Mouse (Mus musculus): ENCODE measurements around the gene Vmn1r44. TPM values are rescaled to one million over a fixed set of nuclear protein-coding genes. Genes with fewer than 3 reads are reported as not detected.
A peak's percentile ranks its signal among the peaks of the same experiment; 100 is the strongest.
"Not testable (repeated sequence)": the region's sequence is repeated elsewhere in the genome, so short reads cannot be mapped to it uniquely, and the experiment has no call there.

The Vmn1r44 gene
- polyA plus RNA-seq (2015; fragmentation: Nextera tagmentation; extraction: Ambion mirVana): not detected in 2 replicates

DNA sequence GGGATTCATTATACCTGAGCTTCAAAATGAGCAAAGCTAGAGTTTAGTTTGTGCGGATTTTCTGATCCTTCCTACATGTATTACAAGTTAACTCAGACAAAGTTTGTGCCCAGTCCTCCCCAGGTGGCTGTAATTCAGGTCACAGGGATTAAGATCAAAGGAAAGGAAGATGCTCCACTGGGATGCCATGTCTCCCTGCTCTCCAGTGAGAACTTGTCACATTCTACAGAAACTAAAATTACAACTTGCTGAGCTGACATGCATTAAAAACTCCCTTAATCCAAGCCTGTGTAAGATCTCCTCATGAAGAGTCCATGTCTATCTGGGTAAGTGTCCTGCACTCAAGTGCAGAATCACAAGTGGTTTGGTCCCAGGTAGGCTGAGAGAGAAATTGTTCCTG is at the start of gene Vmn1r44:
Gene Vmn1r44, plus strand, starts transcription at position 301 of the 400 bp plus-strand sequence.
- no peak within 1 kb of the TSS for H3K27ac ChIP-seq (ENCODE audit: low read depth)
- H3K4me3 ChIP-seq (ENCODE audit: low read depth, low read length): no peak within 1 kb of the TSS
- TF ChIP-seq CTCF (IDR thresholded peaks at IDR 0.05; ENCODE audit: low read depth) (no peak), EP300 (IDR thresholded peaks at IDR 0.05; ENCODE audit: low read depth) (no peak)
- H3K4me2 ChIP-seq (ENCODE audit: low read depth, low read length): no peak within 1 kb of the TSS
- no peaks in the 10 kb centered on the region for H3K36me3 ChIP-seq (replicated peaks; ENCODE audit: insufficient read depth, low read length)
- no peak for DNase-seq
- no peaks in the 10 kb centered on the region for H3K9me3 ChIP-seq (ENCODE audit: low read length)
- ATAC-seq: no peak
- H3K9ac ChIP-seq (replicated peaks): no peak within 1 kb of the TSS
- WGBS (ENCODE audit: insufficient replicate concordance): 65% methylated on average over 1 of the region's 1 CpGs
- H3K27me3 ChIP-seq (ENCODE audit: insufficient read depth, low read length): no peaks in the 10 kb centered on the region
- H3K4me1 ChIP-seq (ENCODE audit: insufficient read depth): no peaks in the 10 kb centered on the region

DNA sequence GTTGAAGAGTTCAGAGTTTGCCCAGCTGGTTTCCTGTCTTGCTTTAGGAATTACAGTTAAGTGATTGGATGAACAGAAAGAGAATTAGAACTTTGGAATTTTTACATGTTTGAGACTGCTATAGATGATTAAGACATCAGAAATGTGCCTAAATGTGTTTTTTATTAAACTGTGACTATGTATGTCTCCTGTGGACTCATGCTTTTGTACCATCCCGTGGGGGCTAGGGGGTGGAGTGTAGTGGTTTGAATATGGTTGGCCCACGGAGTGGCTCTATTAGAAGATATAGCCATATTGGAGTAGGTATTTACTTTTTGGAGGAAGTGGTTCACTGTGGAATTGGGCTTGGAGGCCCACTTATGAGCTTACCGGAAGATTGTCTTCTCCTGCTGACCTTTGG is 25.9 kb upstream of the Vmn1r44 start:
- Histone ChIP-seq H3K9ac (replicated peaks) (no peak overlapping the region), H3K36me3 (replicated peaks; ENCODE audit: insufficient read depth, low read length) (no peaks in the 10 kb centered on the region), H3K27ac (ENCODE audit: low read depth) (no peak overlapping the region), H3K4me2 (ENCODE audit: low read depth, low read length) (no peak overlapping the region), H3K9me3 (ENCODE audit: low read length) (peaks cover 3% of the 10 kb centered on the region; the same call in 1 of the 2 replicates), H3K27me3 (ENCODE audit: insufficient read depth, low read length) (no peaks in the 10 kb centered on the region), H3K4me1 (ENCODE audit: insufficient read depth) (no peaks in the 10 kb centered on the region), H3K4me3 (ENCODE audit: low read depth, low read length) (no peak overlapping the region)
- no peak for ATAC-seq
- TF ChIP-seq EP300 (IDR thresholded peaks at IDR 0.05; ENCODE audit: low read depth): no peak
- TF ChIP-seq CTCF (IDR thresholded peaks at IDR 0.05; ENCODE audit: low read depth): no peak
- no peak for DNase-seq
- WGBS (ENCODE audit: insufficient replicate concordance): 57% methylated on average over 3 of the region's 3 CpGs

DNA sequence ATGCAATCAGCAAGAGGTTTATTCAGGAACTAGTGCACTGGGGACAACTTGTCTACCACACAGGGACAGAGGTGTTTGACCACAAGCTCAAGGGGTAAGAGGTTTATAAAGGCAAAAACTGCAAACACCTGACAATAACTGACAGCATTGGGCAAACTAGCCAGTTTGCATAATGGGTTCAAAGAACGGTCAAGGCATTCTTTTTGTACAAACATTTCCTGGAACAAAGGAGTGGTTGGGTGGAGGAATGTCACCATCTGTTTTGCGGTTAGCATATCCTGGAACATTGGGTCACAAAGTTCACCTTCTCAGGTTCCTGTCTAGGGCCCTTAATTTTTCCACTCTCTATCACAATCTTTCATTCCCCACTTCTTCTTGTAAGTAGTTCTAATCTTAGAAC is 23.6 kb upstream of the Vmn1r44 start:
- H3K4me3 ChIP-seq (ENCODE audit: low read depth, low read length): no peak overlapping the region
- H3K4me2 ChIP-seq (ENCODE audit: low read depth, low read length): no peak overlapping the region
- H3K36me3 ChIP-seq (replicated peaks; ENCODE audit: insufficient read depth, low read length): no peaks in the 10 kb centered on the region
- DNase-seq (no peak), ATAC-seq (peak; percentile 38; the same call in 1 of the 2 replicates)
- no peak overlapping the region for H3K9ac ChIP-seq (replicated peaks)
- H3K4me1 ChIP-seq (ENCODE audit: insufficient read depth): no peaks in the 10 kb centered on the region
- 77% methylated on average over 2 of the region's 2 CpGs for WGBS (ENCODE audit: insufficient replicate concordance)
- H3K27ac ChIP-seq (ENCODE audit: low read depth): no peak overlapping the region
- no peak for TF ChIP-seq CTCF (IDR thresholded peaks at IDR 0.05; ENCODE audit: low read depth)
- no peak for TF ChIP-seq EP300 (IDR thresholded peaks at IDR 0.05; ENCODE audit: low read depth)
- H3K27me3 ChIP-seq (ENCODE audit: insufficient read depth, low read length): no peaks in the 10 kb centered on the region
- H3K9me3 ChIP-seq (ENCODE audit: low read length): peaks cover 3% of the 10 kb centered on the region

DNA sequence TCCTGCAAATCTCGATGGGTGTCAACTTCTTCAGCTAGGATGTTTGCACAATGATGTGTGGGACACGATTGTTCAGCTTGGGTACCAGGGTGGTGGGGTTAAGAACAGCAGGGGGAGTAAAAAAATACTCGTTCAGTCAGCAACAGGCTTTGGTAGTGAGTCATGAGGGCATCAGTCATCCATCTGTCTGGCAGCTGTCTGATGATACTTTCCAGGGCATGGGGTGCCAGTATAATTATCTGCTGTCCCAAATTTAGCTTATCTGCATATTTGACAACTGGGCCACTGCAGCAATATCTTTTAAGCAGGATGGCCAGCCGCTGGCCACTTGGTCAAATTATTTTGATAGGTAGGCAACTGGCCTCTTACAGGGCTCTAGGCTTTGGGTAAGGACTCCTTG is 19.7 kb upstream of the Vmn1r44 start:
- Histone ChIP-seq H3K36me3 (replicated peaks; ENCODE audit: insufficient read depth, low read length) (no peaks in the 10 kb centered on the region), H3K27ac (ENCODE audit: low read depth) (no peak overlapping the region), H3K4me3 (ENCODE audit: low read depth, low read length) (no peak overlapping the region), H3K9me3 (ENCODE audit: low read length) (peaks cover 8% of the 10 kb centered on the region), H3K4me2 (ENCODE audit: low read depth, low read length) (no peak overlapping the region), H3K4me1 (ENCODE audit: insufficient read depth) (no peaks in the 10 kb centered on the region), H3K9ac (replicated peaks) (no peak overlapping the region), H3K27me3 (ENCODE audit: insufficient read depth, low read length) (no peaks in the 10 kb centered on the region)
- TF ChIP-seq EP300 (IDR thresholded peaks at IDR 0.05; ENCODE audit: low read depth) (no peak), CTCF (IDR thresholded peaks at IDR 0.05; ENCODE audit: low read depth) (no peak)
- ATAC-seq (no peak), DNase-seq (no peak)
- 57% methylated on average over 4 of the region's 4 CpGs for whole genome bisulfite sequencing (ENCODE audit: insufficient replicate concordance)

DNA sequence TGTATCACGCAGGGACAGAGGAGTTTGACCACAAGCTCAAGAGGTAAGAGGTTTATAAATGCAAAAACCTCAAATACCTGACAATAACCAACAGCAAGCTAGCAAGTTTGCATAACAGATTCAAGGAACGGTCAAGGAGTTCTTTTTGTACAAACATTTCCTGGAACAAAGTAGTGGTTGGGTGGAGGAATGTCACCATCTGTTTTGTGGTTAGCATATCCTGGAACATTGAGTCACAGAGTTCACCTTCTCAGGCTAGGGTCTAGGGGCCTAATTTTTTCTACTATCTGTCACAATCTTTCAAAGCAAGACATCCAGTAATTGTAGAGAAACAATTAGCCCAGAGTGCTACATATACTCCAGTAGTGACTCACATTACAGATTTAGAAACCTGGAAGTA is 16.2 kb upstream of the Vmn1r44 start:
- no peaks in the 10 kb centered on the region for H3K4me1 ChIP-seq (ENCODE audit: insufficient read depth)
- H3K4me2 ChIP-seq (ENCODE audit: low read depth, low read length): no peak overlapping the region
- H3K9me3 ChIP-seq (ENCODE audit: low read length): peaks cover 5% of the 10 kb centered on the region
- H3K27ac ChIP-seq (ENCODE audit: low read depth): no peak overlapping the region
- no peak overlapping the region for H3K9ac ChIP-seq (replicated peaks)
- no peak for DNase-seq
- ATAC-seq: no peak
- WGBS (ENCODE audit: insufficient replicate concordance): 63% methylated on average over 2 of the region's 2 CpGs
- no peaks in the 10 kb centered on the region for H3K27me3 ChIP-seq (ENCODE audit: insufficient read depth, low read length)
- no peak overlapping the region for H3K4me3 ChIP-seq (ENCODE audit: low read depth, low read length)
- TF ChIP-seq CTCF (IDR thresholded peaks at IDR 0.05; ENCODE audit: low read depth) (no peak), EP300 (IDR thresholded peaks at IDR 0.05; ENCODE audit: low read depth) (no peak)
- no peaks in the 10 kb centered on the region for H3K36me3 ChIP-seq (replicated peaks; ENCODE audit: insufficient read depth, low read length)

DNA sequence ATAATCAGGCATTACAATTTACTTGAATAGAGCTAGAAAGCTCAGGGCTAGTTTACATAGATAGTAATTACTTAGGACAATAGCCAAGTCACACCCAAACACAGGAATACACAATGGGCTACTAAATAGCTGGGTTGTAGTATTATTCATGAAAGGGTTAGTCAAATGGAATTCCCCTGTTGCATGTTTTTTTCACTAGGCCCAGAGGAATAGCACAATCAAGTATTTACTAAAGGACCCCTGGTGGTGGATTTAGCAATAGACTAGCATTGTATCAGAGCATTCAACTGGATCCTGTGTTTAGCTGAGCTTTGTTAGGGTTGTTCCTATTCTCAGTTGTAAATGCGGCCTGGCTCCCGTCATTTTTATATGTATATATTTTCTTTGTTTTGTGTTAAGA is 15.5 kb upstream of the Vmn1r44 start:
- TF ChIP-seq EP300 (IDR thresholded peaks at IDR 0.05; ENCODE audit: low read depth) (no peak), CTCF (IDR thresholded peaks at IDR 0.05; ENCODE audit: low read depth) (no peak)
- Histone ChIP-seq H3K9ac (replicated peaks) (no peak overlapping the region), H3K4me3 (ENCODE audit: low read depth, low read length) (no peak overlapping the region), H3K4me2 (ENCODE audit: low read depth, low read length) (no peak overlapping the region), H3K9me3 (ENCODE audit: low read length) (peaks cover 5% of the 10 kb centered on the region), H3K27ac (ENCODE audit: low read depth) (no peak overlapping the region), H3K27me3 (ENCODE audit: insufficient read depth, low read length) (no peaks in the 10 kb centered on the region), H3K4me1 (ENCODE audit: insufficient read depth) (no peaks in the 10 kb centered on the region), H3K36me3 (replicated peaks; ENCODE audit: insufficient read depth, low read length) (no peaks in the 10 kb centered on the region)
- DNase-seq: no peak
- no peak for ATAC-seq
- 89% methylated on average over 2 of the region's 2 CpGs for WGBS (ENCODE audit: insufficient replicate concordance)

DNA sequence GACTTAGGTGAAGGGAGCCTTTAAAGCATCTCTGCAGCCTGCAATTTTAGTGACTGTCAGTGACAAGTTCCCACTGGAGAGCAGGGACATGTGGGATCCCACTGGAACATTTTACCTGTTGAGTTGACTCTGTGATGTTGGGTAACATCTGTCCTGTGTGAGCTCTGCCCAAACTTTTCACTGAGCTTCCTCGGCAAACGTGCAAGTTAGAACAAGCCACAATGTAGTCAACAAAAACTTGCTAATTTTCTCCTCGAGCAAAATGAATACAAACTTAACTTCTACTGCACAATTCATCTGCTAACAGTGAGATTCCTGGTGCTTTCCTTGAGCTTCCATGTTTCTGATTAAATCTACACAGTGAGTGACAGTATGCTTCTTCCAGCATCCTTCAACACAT is 7.1 kb upstream of the Vmn1r44 start, which contains the start of the genes Vmn1r42 and Vmn1r43:
Gene Vmn1r42, minus strand, starts transcription at position 101 of the 400 bp plus-strand sequence.
Gene Vmn1r43, minus strand, starts transcription at position 101 of the 400 bp plus-strand sequence.
- 66% methylated on average over 3 of the region's 3 CpGs for WGBS (ENCODE audit: insufficient replicate concordance)
- not testable (repeated sequence) for ATAC-seq

More for the DNA sequence above, 7.1 kb upstream of the Vmn1r44 start, which contains the start of the genes Vmn1r42 and Vmn1r43:
- not testable (repeated sequence) for H3K9me3 ChIP-seq (ENCODE audit: low read length); H3K27ac ChIP-seq (ENCODE audit: low read depth); H3K9ac ChIP-seq (replicated peaks); H3K27me3 ChIP-seq (ENCODE audit: insufficient read depth, low read length); DNase-seq; H3K4me3 ChIP-seq (ENCODE audit: low read depth, low read length); H3K4me1 ChIP-seq (ENCODE audit: insufficient read depth); H3K36me3 ChIP-seq (replicated peaks; ENCODE audit: insufficient read depth, low read length); H3K4me2 ChIP-seq (ENCODE audit: low read depth, low read length)
